Comparison of ENCODE assay signal across 8 mouse cellular contexts in the genomic region with DNA sequence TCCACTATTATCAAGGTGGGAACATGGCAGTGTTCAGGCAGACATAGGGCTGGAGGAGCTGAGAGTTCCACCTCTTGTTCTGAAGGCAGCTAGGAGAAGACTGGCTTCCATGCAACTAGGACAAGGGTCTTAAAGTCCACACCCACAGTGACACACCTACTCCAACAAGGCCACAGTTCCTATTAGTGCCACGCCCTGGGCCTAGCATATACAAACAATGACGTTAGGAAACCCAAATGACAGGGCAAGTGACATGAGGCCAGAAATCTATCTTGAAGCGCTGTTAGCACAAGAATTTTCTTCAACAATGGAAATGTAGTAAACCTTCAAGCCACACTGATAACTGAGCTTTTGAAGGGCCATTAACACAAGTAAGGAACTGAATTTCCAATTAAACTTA. TPM values are rescaled to one million over a fixed set of nuclear protein-coding genes. Genes with fewer than 3 reads are reported as not detected.
DNase-seq lines count a peak whose midpoint lies in the region; ATAC-seq and TF ChIP-seq lines count a peak whose summit lies in the region.

No protein-coding gene starts in this region.

- no peak overlapping the region for H3K9ac ChIP-seq in heart, postnatal 0 days (replicated peaks; ENCODE audit: low read depth, low read length)
- peak overlapping the region; percentile 73; the same call in 1 of the 2 replicates for H3K9ac ChIP-seq in liver, postnatal 0 days (replicated peaks)

- peak overlapping the region; percentile 61 for H3K4me3 ChIP-seq in heart, postnatal 0 days (ENCODE audit: low read depth, low read length)
- H3K4me3 ChIP-seq in liver, postnatal 0 days (ENCODE audit: low read depth, low read length) = peak overlapping the region; percentile 71

- ATAC-seq in heart, postnatal 0 days (ENCODE audit: insufficient read depth, low read depth) = no peak
- ATAC-seq in liver, postnatal 0 days = no peak

- no peak for TF ChIP-seq EP300 in heart, postnatal 0 days (IDR thresholded peaks at IDR 0.05; ENCODE audit: low read depth)
- no peak for TF ChIP-seq EP300 in liver, postnatal 0 days (IDR thresholded peaks at IDR 0.05; ENCODE audit: low read depth)

- no peak for TF ChIP-seq CTCF in heart, postnatal 0 days (IDR thresholded peaks at IDR 0.05; ENCODE audit: low read depth)
- no peak for TF ChIP-seq CTCF in liver, postnatal 0 days (IDR thresholded peaks at IDR 0.05; ENCODE audit: low read depth)

- WGBS in heart, postnatal 0 days = 82% methylated on average over 3 of the region's 3 CpGs
- 62% methylated on average over 3 of the region's 3 CpGs for WGBS in liver, postnatal 0 days (ENCODE audit: insufficient replicate concordance)

- H3K27me3 ChIP-seq in heart, postnatal 0 days (ENCODE audit: control insufficient read depth, insufficient read depth, low read length) = no peaks in the 10 kb centered on the region
- no peaks in the 10 kb centered on the region for H3K27me3 ChIP-seq in liver, postnatal 0 days (ENCODE audit: insufficient read depth, low read length)

- H3K4me2 ChIP-seq in heart, postnatal 0 days (ENCODE audit: low read depth, low read length) = peak overlapping the region; percentile 68
- peak overlapping the region; percentile 89 for H3K4me2 ChIP-seq in liver, postnatal 0 days (ENCODE audit: low read depth, low read length)

- H3K4me1 ChIP-seq in heart, postnatal 0 days (ENCODE audit: control insufficient read depth, insufficient read depth) = peaks cover 16% of the 10 kb centered on the region
- peaks cover 43% of the 10 kb centered on the region for H3K4me1 ChIP-seq in liver, postnatal 0 days (ENCODE audit: insufficient read depth)

- peak; percentile 27 for DNase-seq in cerebellum, adult 9-11 months
- no peak for DNase-seq in cerebellum, adult 8-10 months
- DNase-seq in 416B (ENCODE audit: low read depth) = peak; percentile 54
- DNase-seq in heart, postnatal 0 days (ENCODE audit: low spot score) = no peak
- DNase-seq in liver, postnatal 0 days = no peak
- no peak for DNase-seq in embryo, embryonic 11 days
- DNase-seq in ovary, postnatal 10 days (ENCODE audit: low spot score) = no peak
- no peak for DNase-seq in right cerebral cortex, postnatal 14 days

- no peaks in the 10 kb centered on the region; the same call in 1 of the 2 replicates for H3K36me3 ChIP-seq in heart, postnatal 0 days (replicated peaks; ENCODE audit: control insufficient read depth, insufficient read depth, low read length)
- no peaks in the 10 kb centered on the region for H3K36me3 ChIP-seq in liver, postnatal 0 days (replicated peaks; ENCODE audit: insufficient read depth, low read length)

- no peaks in the 10 kb centered on the region for H3K9me3 ChIP-seq in heart, postnatal 0 days (replicated peaks; ENCODE audit: control insufficient read depth, low read length)
- H3K9me3 ChIP-seq in liver, postnatal 0 days (ENCODE audit: low read length) = no peaks in the 10 kb centered on the region

- H3K27ac ChIP-seq in heart, postnatal 0 days (ENCODE audit: low read depth) = peak overlapping the region; percentile 92; the same call in 1 of the 2 replicates
- peak overlapping the region; percentile 98 for H3K27ac ChIP-seq in liver, postnatal 0 days (ENCODE audit: low read depth)

RNA-seq across cellular contexts. Expression of gene Aptx, which starts 1.2 kb away (rescaled TPM):
- total RNA-seq in heart, postnatal 0 days (2014; rRNA removed; ENCODE audit: low replicate concordance) = 4.5 and 18.9 TPM in 2 replicates
- 28.1 and 29.9 TPM in 2 replicates for polyA plus RNA-seq in heart, postnatal 0 days (2015; fragmentation: Nextera tagmentation; extraction: Ambion mirVana)
- polyA plus RNA-seq in liver, postnatal 0 days (2015; fragmentation: Nextera tagmentation; extraction: Ambion mirVana) = 11.6 and 12.0 TPM in 2 replicates

RNA-seq across cellular contexts. Expression of gene Dnaja1, which starts 20.2 kb away (rescaled TPM):
- 20.9 and 27.7 TPM in 2 replicates for total RNA-seq in heart, postnatal 0 days (2014; rRNA removed; ENCODE audit: low replicate concordance)
- polyA plus RNA-seq in heart, postnatal 0 days (2015; fragmentation: Nextera tagmentation; extraction: Ambion mirVana) = 200 and 206 TPM in 2 replicates
- polyA plus RNA-seq in liver, postnatal 0 days (2015; fragmentation: Nextera tagmentation; extraction: Ambion mirVana) = 180 and 183 TPM in 2 replicates

RNA-seq across cellular contexts. Expression of gene Smu1, which starts 55.9 kb away (rescaled TPM):
- total RNA-seq in heart, postnatal 0 days (2014; rRNA removed; ENCODE audit: low replicate concordance) = 56.4 and 86.6 TPM in 2 replicates
- 68.6 and 73.6 TPM in 2 replicates for polyA plus RNA-seq in heart, postnatal 0 days (2015; fragmentation: Nextera tagmentation; extraction: Ambion mirVana)
- polyA plus RNA-seq in liver, postnatal 0 days (2015; fragmentation: Nextera tagmentation; extraction: Ambion mirVana) = 52.5 and 56.8 TPM in 2 replicates

Comparison
In these comparisons a context has a peak if more than half of its experiments do, and no peak if none do; other contexts are left out.
1. DNase-seq: peak in cerebellum, adult 9-11 months (single experiment) and 416B (single experiment); none in cerebellum, adult 8-10 months (single experiment), heart, postnatal 0 days (single experiment), liver, postnatal 0 days (single experiment), embryo, embryonic 11 days (single experiment), ovary, postnatal 10 days (single experiment) and right cerebral cortex, postnatal 14 days (single experiment).